Mouse (Mus musculus) small intestine, adult 2 months (tissue): ENCODE data around the gene Slc9a2.

Source experiments
- CTCF ChIP-seq: fragments of 200-500 bp; IDR thresholded peaks from 2 replicates; pipeline ENCODE4 v1.5.1; 2012; ENCODE audit warnings: low read depth, mild to moderate bottlenecking, control low read depth, inconsistent platforms, low read length, moderate library complexity, mixed read lengths; ENCODE audit not compliant: insufficient replicate concordance, insufficient read length; ENCODE audit errors: extremely low read depth
- POLR2A ChIP-seq: fragments of 200-500 bp; IDR thresholded peaks from 2 replicates; pipeline ENCODE4 v1.6.1; 2012; ENCODE audit warnings: low read depth, mild to moderate bottlenecking, control low read depth, inconsistent platforms, low read length, moderate library complexity

DNA sequence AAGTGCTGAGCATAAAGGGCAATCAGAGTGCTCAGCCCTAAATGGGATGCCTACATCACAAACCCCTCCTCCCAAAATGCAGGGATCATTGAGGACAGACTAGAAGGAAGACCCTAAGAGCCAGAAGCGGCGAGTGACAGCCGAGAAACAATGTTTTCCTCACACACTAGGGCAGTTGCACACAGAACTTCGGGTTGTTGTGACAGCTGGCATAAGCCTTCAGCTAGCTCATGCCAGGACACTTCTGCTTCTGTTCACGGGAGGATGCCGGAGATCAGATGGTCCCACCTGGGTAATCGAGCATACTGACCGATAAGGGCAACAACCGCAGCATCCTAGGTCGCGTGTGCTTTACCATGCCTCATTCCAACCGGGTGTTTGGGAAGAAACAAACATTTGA is 123.7 kb downstream of the Slc9a2 start:
- TF ChIP-seq CTCF (no peak), POLR2A (no peak)
